Mouse (Mus musculus) liver, postnatal 0 days (tissue): ENCODE results near the gene Nmt2. TPM values are rescaled to one million over a fixed set of nuclear protein-coding genes. Genes with fewer than 3 reads are reported as not detected.

ENCODE experiments used
- ATAC-seq: fragments of 200-750 bp; cut with Nextera tagmentation; 2 replicates; pipeline ENCODE4 v1.8.0; 2017; ENCODE audit warnings: mild to moderate bottlenecking, moderate library complexity
- DNase-seq: peaks from one replicate; pipeline ENCODE4 v3.0.0-alpha.2; 2016
- H3K27ac ChIP-seq: fragments of 300-500 bp; sonication (generic); 2 replicates; pipeline ENCODE4 v1.5.1; 2014; ENCODE audit warnings: antibody characterized with exemption, moderate library complexity, mild to moderate bottlenecking, low read depth
- H3K27me3 ChIP-seq: fragments of 300-500 bp; sonication (generic); 2 replicates; pipeline ENCODE4 v1.6.1; 2014; ENCODE audit warnings: low read length, control low read depth, mixed read lengths; ENCODE audit not compliant: insufficient read depth
- H3K36me3 ChIP-seq: fragments of 300-500 bp; sonication (generic); replicated peaks from 2 replicates; pipeline ENCODE4 v1.6.1; 2014; ENCODE audit warnings: mild to moderate bottlenecking, control low read depth, low read length, moderate library complexity, mixed read lengths; ENCODE audit not compliant: insufficient read depth
- H3K4me1 ChIP-seq: fragments of 300-500 bp; sonication (generic); 2 replicates; pipeline ENCODE4 v1.6.1; 2014; ENCODE audit warnings: antibody characterized with exemption, mild to moderate bottlenecking, control low read depth; ENCODE audit not compliant: insufficient read depth
- H3K4me2 ChIP-seq: fragments of 300-500 bp; sonication (generic); 2 replicates; pipeline ENCODE4 v1.6.1; 2014; ENCODE audit warnings: low read depth, mild to moderate bottlenecking, low read length, moderate library complexity, mixed read lengths
- H3K4me3 ChIP-seq: fragments of 300-500 bp; sonication (generic); 2 replicates; pipeline ENCODE4 v1.5.1; 2014; ENCODE audit warnings: low read depth, low read length
- H3K9ac ChIP-seq: fragments of 300-500 bp; sonication (generic); replicated peaks from 2 replicates; pipeline ENCODE4 v1.6.1; 2014; ENCODE audit warnings: mild to moderate bottlenecking, moderate library complexity
- H3K9me3 ChIP-seq: fragments of 300-500 bp; sonication (generic); 2 replicates; pipeline ENCODE4 v1.6.1; 2016; ENCODE audit warnings: mild to moderate bottlenecking, control low read depth, low read length, mixed read lengths
- CTCF ChIP-seq: sonication (generic); IDR thresholded peaks from 2 replicates; pipeline ENCODE4 v1.5.1; 2016; ENCODE audit warnings: antibody characterized with exemption, low read depth
- EP300 ChIP-seq: IDR thresholded peaks from 2 replicates; pipeline ENCODE4 v1.6.1; 2016; ENCODE audit warnings: antibody characterized with exemption, low read depth, mild to moderate bottlenecking
- WGBS: fragments of 180-500 bp; shearing (Covaris S2); extraction: QIAGEN DNeasy Blood & Tissue Kit; methylation state at CpG from one replicate; pipeline ENCODE4 v1.1.7; 2014; ENCODE audit not compliant: insufficient replicate concordance; 5-methylcytosine and 5-hydroxymethylcytosine counted together
- polyA plus RNA-seq: library from polyadenylated mRNA; unstranded; fragments of >200 nt; fragmentation: Nextera tagmentation; extraction: Ambion mirVana; gene quantifications from 2 replicates; pipeline ENCODE4 v1.2.1, GENCODE M21; 2015

The Nmt2 gene
- polyA plus RNA-seq, 1 experiment from 2014 or later = 17.4 TPM

GRCm38 (mm10) chr2:3332484-3333242, 48.7 kb downstream of the Nmt2 start, which contains the start of gene Rpp38:
Gene Rpp38, minus strand, starts transcription at chr2:3332643.
- ATAC-seq (peak; percentile 94), DNase-seq (peak; percentile 98)
- Histone ChIP-seq H3K4me2 (peak within 1 kb of the TSS; percentile 83), H3K27me3 (0 out of 2 replicates have a peak, but pooled peaks cover 3% of the 10 kb centered on the region), H3K4me1 (peaks cover 26% of the 10 kb centered on the region), H3K9me3 (no peaks in the 10 kb centered on the region), H3K9ac (peak within 1 kb of the TSS; percentile 64), H3K27ac (peak within 1 kb of the TSS; percentile 69), H3K36me3 (peaks cover 5% of the 10 kb centered on the region), H3K4me3 (peak within 1 kb of the TSS; percentile 61)
- TF ChIP-seq EP300 (peak; percentile 41; the same call in 1 of the 2 replicates), CTCF (0 out of 2 replicates have a peak, but pooled peaks have one; percentile 2)
- 0% methylated on average over 40 of the region's 45 CpGs for WGBS

DNA sequence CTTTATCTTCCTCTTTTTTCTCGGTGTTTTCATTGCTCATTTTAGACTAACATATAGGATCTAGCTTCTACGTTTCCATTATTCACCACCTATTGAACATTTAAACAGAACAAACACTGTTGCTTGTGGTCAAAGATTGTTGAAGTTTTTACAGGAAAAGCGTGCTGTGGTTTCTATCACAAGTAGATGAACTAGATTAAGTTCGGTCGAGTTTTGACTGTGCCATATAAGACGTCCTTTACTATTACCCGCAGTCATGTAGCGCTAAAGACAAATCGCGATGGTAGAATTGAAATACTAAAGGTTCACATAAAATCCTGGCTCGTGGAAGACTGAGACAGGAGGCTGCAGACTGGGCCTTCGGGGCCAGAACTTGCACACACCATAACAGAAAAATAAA, 49.7 kb downstream of the Nmt2 start:
- ATAC-seq (no peak), DNase-seq (no peak)
- H3K36me3 ChIP-seq = peaks cover 5% of the 10 kb centered on the region
- 77% methylated on average over 12 of the region's 12 CpGs for WGBS
- 0 out of 2 replicates have a peak, but pooled peaks cover 3% of the 10 kb centered on the region for H3K27me3 ChIP-seq
- H3K9me3 ChIP-seq = no peaks in the 10 kb centered on the region
- H3K9ac ChIP-seq = no peak overlapping the region
- TF ChIP-seq EP300 (no peak), CTCF (no peak)
- no peak overlapping the region for H3K4me3 ChIP-seq
- H3K27ac ChIP-seq = no peak overlapping the region
- H3K4me1 ChIP-seq = peaks cover 26% of the 10 kb centered on the region
- H3K4me2 ChIP-seq = no peak overlapping the region

DNA sequence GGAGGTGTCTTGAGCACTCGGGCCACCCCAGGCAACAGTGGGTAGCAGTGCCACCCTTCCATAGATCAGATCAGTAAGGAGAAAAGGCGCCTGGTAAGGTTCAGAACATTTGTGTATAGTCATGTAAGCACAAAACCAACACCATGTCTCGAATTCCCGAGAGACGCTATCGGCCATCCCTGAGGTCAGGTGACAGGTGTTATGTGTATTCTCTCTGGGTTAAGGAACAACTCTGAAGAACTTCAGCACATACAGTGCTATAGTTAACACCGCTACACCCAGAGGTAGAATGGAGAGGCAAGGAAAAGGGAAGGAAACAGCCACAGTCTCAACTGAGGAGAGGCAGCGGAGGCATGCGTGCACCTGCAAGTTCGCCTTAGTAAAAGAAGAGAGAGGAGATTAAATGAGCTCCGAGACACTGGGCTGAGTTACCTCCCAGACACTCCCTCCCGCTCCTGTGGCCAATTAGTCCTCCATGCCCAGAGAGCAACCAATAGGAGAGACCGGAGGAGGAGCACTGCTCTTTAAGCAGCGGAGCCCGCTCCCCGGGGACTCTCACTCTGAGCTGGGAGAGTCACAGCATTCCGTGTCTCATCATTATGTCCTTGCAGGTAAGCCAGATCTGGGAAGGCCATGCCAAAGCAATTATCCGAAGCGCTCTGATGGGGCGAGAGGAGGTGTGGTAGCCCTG, 51.7 kb downstream of the Nmt2 start, which contains the start of gene Acbd7:
Gene Acbd7, plus strand, starts transcription at position 558 of the 691 bp plus-strand sequence.
- TF ChIP-seq EP300 = no peak
- no peak for TF ChIP-seq CTCF
- H3K9ac ChIP-seq = peak within 1 kb of the TSS; percentile 55
- H3K36me3 ChIP-seq = no peaks in the 10 kb centered on the region
- no peaks in the 10 kb centered on the region for H3K9me3 ChIP-seq
- H3K4me2 ChIP-seq = peak within 1 kb of the TSS; percentile 82
- H3K4me1 ChIP-seq = peaks cover 20% of the 10 kb centered on the region
- H3K4me3 ChIP-seq = peak within 1 kb of the TSS; percentile 42
- DNase-seq = peak; percentile 72
- 0 out of 2 replicates have a peak, but pooled peaks cover 3% of the 10 kb centered on the region for H3K27me3 ChIP-seq
- ATAC-seq = peak; percentile 41
- H3K27ac ChIP-seq = 0 out of 2 replicates have a peak within 1 kb of the TSS, but pooled peaks have one; percentile 5
- 5% methylated on average over 20 of the region's 20 CpGs for WGBS

- Histone ChIP-seq H3K4me3 (no peak overlapping the region), H3K4me1 (no peaks in the 10 kb centered on the region), H3K9ac (no peak overlapping the region), H3K4me2 (no peak overlapping the region), H3K36me3 (no peaks in the 10 kb centered on the region), H3K27ac (no peak overlapping the region), H3K9me3 (no peaks in the 10 kb centered on the region), H3K27me3 (no peaks in the 10 kb centered on the region)
- ATAC-seq = no peak
- no peak for DNase-seq
- 70% methylated on average over 4 of the region's 4 CpGs for WGBS
- TF ChIP-seq EP300 (no peak), CTCF (no peak)
These were observed 64.4 kb downstream of the Nmt2 start for GRCm38 (mm10) chr2:3348422-3348821.

GRCm38 (mm10) chr2:3348919-3349318, 64.9 kb downstream of the Nmt2 start:
- 13% methylated on average over 3 of the region's 3 CpGs for WGBS
- H3K27ac ChIP-seq = no peak overlapping the region
- no peak overlapping the region for H3K4me2 ChIP-seq
- H3K36me3 ChIP-seq = no peaks in the 10 kb centered on the region
- no peaks in the 10 kb centered on the region for H3K27me3 ChIP-seq
- ATAC-seq = peak; percentile 31; the same call in 1 of the 2 replicates
- H3K4me1 ChIP-seq = no peaks in the 10 kb centered on the region
- no peak overlapping the region for H3K4me3 ChIP-seq
- TF ChIP-seq CTCF (peak; percentile 83), EP300 (no peak)
- H3K9ac ChIP-seq = no peak overlapping the region
- no peak for DNase-seq
- H3K9me3 ChIP-seq = no peaks in the 10 kb centered on the region

DNA sequence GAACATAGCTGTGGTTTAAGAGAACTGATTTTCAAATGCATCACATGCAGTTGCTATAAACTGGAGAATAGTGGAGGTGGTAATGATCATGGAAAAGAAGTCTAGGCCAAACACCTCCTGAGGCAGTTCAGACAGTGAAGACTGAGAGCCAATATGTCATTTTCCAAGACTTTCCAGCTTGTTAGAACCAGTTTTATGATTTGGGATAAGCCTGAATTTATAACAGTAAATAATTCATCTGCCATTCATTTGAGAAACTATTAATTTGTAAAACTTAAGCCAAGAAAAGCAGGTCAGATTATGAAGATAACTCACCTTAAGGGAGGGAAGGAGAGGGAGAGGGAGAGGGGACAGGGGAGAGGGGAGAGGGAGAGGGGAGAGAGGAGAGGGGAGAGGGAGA, 69.1 kb downstream of the Nmt2 start:
- TF ChIP-seq EP300 = no peak
- TF ChIP-seq CTCF = no peak
- Histone ChIP-seq H3K9ac (no peak overlapping the region), H3K36me3 (no peaks in the 10 kb centered on the region), H3K27ac (no peak overlapping the region), H3K27me3 (no peaks in the 10 kb centered on the region), H3K4me1 (no peaks in the 10 kb centered on the region), H3K4me2 (no peak overlapping the region), H3K4me3 (no peak overlapping the region), H3K9me3 (no peaks in the 10 kb centered on the region)
- DNase-seq (no peak), ATAC-seq (no peak)
